Mouse (Mus musculus) adrenal gland, adult 18-20 months (tissue): ENCODE measurements around the gene Tjap1. TPM values are rescaled to one million over a fixed set of nuclear protein-coding genes. Genes with fewer than 3 reads are reported as not detected.
A peak's percentile ranks its signal among the peaks of the same experiment; 100 is the strongest.

Experiments used
- DNase-seq, 2 experiments: peaks; one replicate each; pipeline ENCODE4 v3.0.0; 2021 to 2022; ENCODE audit warnings: low spot score in 2 of 2
- total RNA-seq, 2 experiments: library from RNA; stranded (reverse); gene quantifications; 1 replicate in 1 of 2; 2 replicates in 1 of 2; pipeline ENCODE4 v1.2.3; 2021

Tjap1 gene
- total RNA-seq, 2 experiments from 2014 or later, result 41.5 to 52.9 TPM

GRCm38 (mm10) chr17:46284653-46285052 is 1.8 kb upstream of the Tjap1 start:
- no peak for DNase-seq

- DNase-seq, result no peak
Measured at GRCm38 (mm10) chr17:46283911-46284310, 1.1 kb upstream of the Tjap1 start.

- DNase-seq, result no peak
Measured at GRCm38 (mm10) chr17:46283140-46283539, 314 bp upstream of the Tjap1 start.

- DNase-seq, result peak in 1 of 2 experiments; percentile 21
Measured at GRCm38 (mm10) chr17:46278011-46278765, 4.6 kb downstream of the Tjap1 start.

GRCm38 (mm10) chr17:46277586-46277985 is 5.2 kb downstream of the Tjap1 start:
- peak in 1 of 2 experiments; percentile 21 for DNase-seq

- DNase-seq, result no peak
Measured at GRCm38 (mm10) chr17:46275506-46275905, 7.3 kb downstream of the Tjap1 start.

- no peak for DNase-seq
Measured at GRCm38 (mm10) chr17:46275034-46275433, 7.8 kb downstream of the Tjap1 start.

- no peak for DNase-seq
Measured at GRCm38 (mm10) chr17:46274465-46274864, 8.4 kb downstream of the Tjap1 start.

GRCm38 (mm10) chr17:46273803-46274236 is 9.0 kb downstream of the Tjap1 start:
- DNase-seq, result no peak

GRCm38 (mm10) chr17:46272675-46273074 is 10.2 kb downstream of the Tjap1 start:
- peak in 1 of 2 experiments; percentile 41 for DNase-seq

- DNase-seq, result peak in 1 of 2 experiments; percentile 17
Measured at GRCm38 (mm10) chr17:46272058-46272457, 10.8 kb downstream of the Tjap1 start.

- no peak for DNase-seq
Measured at GRCm38 (mm10) chr17:46269771-46270534, 12.9 kb downstream of the Tjap1 start.

GRCm38 (mm10) chr17:46268026-46268720 is 14.7 kb downstream of the Tjap1 start:
- DNase-seq, result no peak

- no peak for DNase-seq
Measured at GRCm38 (mm10) chr17:46267511-46267910, 15.3 kb downstream of the Tjap1 start.

GRCm38 (mm10) chr17:46266986-46267385 is 15.8 kb downstream of the Tjap1 start:
- no peak for DNase-seq

GRCm38 (mm10) chr17:46265918-46266618 is 16.8 kb downstream of the Tjap1 start:
- peak; percentile 80 for DNase-seq

GRCm38 (mm10) chr17:46265502-46265901 is 17.3 kb downstream of the Tjap1 start:
- DNase-seq, result no peak

- DNase-seq, result no peak
Measured at GRCm38 (mm10) chr17:46262201-46262694, 20.6 kb downstream of the Tjap1 start.

- DNase-seq, result no peak
Measured at GRCm38 (mm10) chr17:46259675-46260074, 23.2 kb downstream of the Tjap1 start.

- DNase-seq, result no peak
Measured at GRCm38 (mm10) chr17:46258279-46259053, 24.4 kb downstream of the Tjap1 start.
